Mouse (Mus musculus): ENCODE measurements around the gene Gm6657. TPM values are rescaled to one million over a fixed set of nuclear protein-coding genes. Genes with fewer than 3 reads are reported as not detected.

The Gm6657 gene
- polyA plus RNA-seq, 1 experiment from 2014 or later: not detected

GRCm38 (mm10) chr12:78225707-78226518 lies 31.9 kb downstream of the Gm6657 start, which contains the start of gene Gphn:
TSS of gene Gphn (plus strand) at chr12:78226379.
- TF ChIP-seq EP300 (IDR thresholded peaks at IDR 0.05; ENCODE audit: low read depth): no peak
- peak; percentile 14 for TF ChIP-seq CTCF (IDR thresholded peaks at IDR 0.05; ENCODE audit: low read depth)
- no peaks in the 10 kb centered on the region for H3K4me1 ChIP-seq (ENCODE audit: insufficient read depth)
- DNase-seq (peak; percentile 87), ATAC-seq (peak; percentile 89)
- no peaks in the 10 kb centered on the region for H3K9me3 ChIP-seq (ENCODE audit: low read length)
- H3K27ac ChIP-seq (ENCODE audit: low read depth): peak within 1 kb of the TSS; percentile 90
- 1% methylated on average over 61 of the region's 70 CpGs for WGBS (ENCODE audit: insufficient replicate concordance)
- H3K27me3 ChIP-seq (ENCODE audit: insufficient read depth, low read length): no peaks in the 10 kb centered on the region
- peak within 1 kb of the TSS; percentile 79 for H3K4me2 ChIP-seq (ENCODE audit: low read depth, low read length)
- H3K9ac ChIP-seq (replicated peaks): peak within 1 kb of the TSS; percentile 73
- no peaks in the 10 kb centered on the region for H3K36me3 ChIP-seq (replicated peaks; ENCODE audit: insufficient read depth, low read length)
- peak within 1 kb of the TSS; percentile 95 for H3K4me3 ChIP-seq (ENCODE audit: low read depth, low read length)

GRCm38 (mm10) chr12:78226519-78226875 lies 32.5 kb downstream of the Gm6657 start:
- Histone ChIP-seq H3K9me3 (ENCODE audit: low read length) (no peaks in the 10 kb centered on the region), H3K27ac (ENCODE audit: low read depth) (peak overlapping the region; percentile 90), H3K9ac (replicated peaks) (peak overlapping the region; percentile 73), H3K36me3 (replicated peaks; ENCODE audit: insufficient read depth, low read length) (no peaks in the 10 kb centered on the region), H3K4me2 (ENCODE audit: low read depth, low read length) (peak overlapping the region; percentile 79), H3K4me1 (ENCODE audit: insufficient read depth) (no peaks in the 10 kb centered on the region), H3K27me3 (ENCODE audit: insufficient read depth, low read length) (no peaks in the 10 kb centered on the region), H3K4me3 (ENCODE audit: low read depth, low read length) (peak overlapping the region; percentile 95)
- TF ChIP-seq EP300 (IDR thresholded peaks at IDR 0.05; ENCODE audit: low read depth) (no peak), CTCF (IDR thresholded peaks at IDR 0.05; ENCODE audit: low read depth) (no peak)
- peak; percentile 83 for ATAC-seq
- under 1% methylated on average over 35 of the region's 48 CpGs for WGBS (ENCODE audit: insufficient replicate concordance)
- peak; percentile 85 for DNase-seq

GRCm38 (mm10) chr12:78227021-78227932 lies 33.2 kb downstream of the Gm6657 start:
- TF ChIP-seq EP300 (IDR thresholded peaks at IDR 0.05; ENCODE audit: low read depth) (no peak), CTCF (IDR thresholded peaks at IDR 0.05; ENCODE audit: low read depth) (no peak)
- H3K4me2 ChIP-seq (ENCODE audit: low read depth, low read length): peak overlapping the region; percentile 79
- peak; percentile 16 for ATAC-seq
- no peaks in the 10 kb centered on the region for H3K9me3 ChIP-seq (ENCODE audit: low read length)
- 6% methylated on average over 43 of the region's 57 CpGs for WGBS (ENCODE audit: insufficient replicate concordance)
- DNase-seq: peak; percentile 69
- no peaks in the 10 kb centered on the region for H3K36me3 ChIP-seq (replicated peaks; ENCODE audit: insufficient read depth, low read length)
- H3K9ac ChIP-seq (replicated peaks): peak overlapping the region; percentile 73
- no peaks in the 10 kb centered on the region for H3K27me3 ChIP-seq (ENCODE audit: insufficient read depth, low read length)
- H3K27ac ChIP-seq (ENCODE audit: low read depth): peak overlapping the region; percentile 90
- no peaks in the 10 kb centered on the region for H3K4me1 ChIP-seq (ENCODE audit: insufficient read depth)
- peak overlapping the region; percentile 95 for H3K4me3 ChIP-seq (ENCODE audit: low read depth, low read length)

GRCm38 (mm10) chr12:78228139-78228538 lies 34.1 kb downstream of the Gm6657 start:
- no peaks in the 10 kb centered on the region for H3K9me3 ChIP-seq (ENCODE audit: low read length)
- peak overlapping the region; percentile 95; the same call in 1 of the 2 replicates for H3K4me3 ChIP-seq (ENCODE audit: low read depth, low read length)
- ATAC-seq: no peak

GRCm38 (mm10) chr12:78232560-78232959 lies 38.5 kb downstream of the Gm6657 start:
- ATAC-seq (no peak), DNase-seq (no peak)
- TF ChIP-seq CTCF (IDR thresholded peaks at IDR 0.05; ENCODE audit: low read depth): no peak
- TF ChIP-seq EP300 (IDR thresholded peaks at IDR 0.05; ENCODE audit: low read depth): no peak
- Histone ChIP-seq H3K9me3 (ENCODE audit: low read length) (no peaks in the 10 kb centered on the region), H3K36me3 (replicated peaks; ENCODE audit: insufficient read depth, low read length) (no peaks in the 10 kb centered on the region), H3K9ac (replicated peaks) (no peak overlapping the region), H3K27ac (ENCODE audit: low read depth) (no peak overlapping the region), H3K4me1 (ENCODE audit: insufficient read depth) (no peaks in the 10 kb centered on the region), H3K4me2 (ENCODE audit: low read depth, low read length) (no peak overlapping the region), H3K27me3 (ENCODE audit: insufficient read depth, low read length) (no peaks in the 10 kb centered on the region), H3K4me3 (ENCODE audit: low read depth, low read length) (no peak overlapping the region)

More at GRCm38 (mm10) chr12:78228139-78228538, 34.1 kb downstream of the Gm6657 start:
- no peaks in the 10 kb centered on the region for H3K36me3 ChIP-seq (replicated peaks; ENCODE audit: insufficient read depth, low read length)
- WGBS (ENCODE audit: insufficient replicate concordance): 54% methylated on average over 4 of the region's 4 CpGs
- H3K27ac ChIP-seq (ENCODE audit: low read depth): no peak overlapping the region
- TF ChIP-seq CTCF (IDR thresholded peaks at IDR 0.05; ENCODE audit: low read depth) (no peak), EP300 (IDR thresholded peaks at IDR 0.05; ENCODE audit: low read depth) (no peak)
- peak overlapping the region; percentile 79 for H3K4me2 ChIP-seq (ENCODE audit: low read depth, low read length)
- no peaks in the 10 kb centered on the region for H3K27me3 ChIP-seq (ENCODE audit: insufficient read depth, low read length)
- no peak overlapping the region for H3K9ac ChIP-seq (replicated peaks)
- H3K4me1 ChIP-seq (ENCODE audit: insufficient read depth): no peaks in the 10 kb centered on the region
- DNase-seq: no peak

- no peaks in the 10 kb centered on the region for H3K4me1 ChIP-seq (ENCODE audit: insufficient read depth)
- ATAC-seq: no peak
- H3K27ac ChIP-seq (ENCODE audit: low read depth): no peak overlapping the region
- H3K9ac ChIP-seq (replicated peaks): no peak overlapping the region
- no peak overlapping the region for H3K4me3 ChIP-seq (ENCODE audit: low read depth, low read length)
- no peak for DNase-seq
- H3K27me3 ChIP-seq (ENCODE audit: insufficient read depth, low read length): no peaks in the 10 kb centered on the region
- H3K4me2 ChIP-seq (ENCODE audit: low read depth, low read length): no peak overlapping the region
- no peaks in the 10 kb centered on the region for H3K9me3 ChIP-seq (ENCODE audit: low read length)
- no peak for TF ChIP-seq CTCF (IDR thresholded peaks at IDR 0.05; ENCODE audit: low read depth)
- no peak for TF ChIP-seq EP300 (IDR thresholded peaks at IDR 0.05; ENCODE audit: low read depth)
- 58% methylated on average over 1 of the region's 1 CpGs for WGBS (ENCODE audit: insufficient replicate concordance)
- H3K36me3 ChIP-seq (replicated peaks; ENCODE audit: insufficient read depth, low read length): no peaks in the 10 kb centered on the region
Measured at GRCm38 (mm10) chr12:78248366-78248765, 54.3 kb downstream of the Gm6657 start.
